Mouse (Mus musculus): ENCODE measurements at regions not wholly inside any gene's neighbourhood (a gene's known extent, or its start where the extent isn't known, plus 50 kb on each side); places are given as distances from the start of the nearest gene placed in this dataset.
"Not testable (repeated sequence)": the region's sequence is repeated elsewhere in the genome, so short reads cannot be mapped to it uniquely, and the experiment has no call there.

DNA sequence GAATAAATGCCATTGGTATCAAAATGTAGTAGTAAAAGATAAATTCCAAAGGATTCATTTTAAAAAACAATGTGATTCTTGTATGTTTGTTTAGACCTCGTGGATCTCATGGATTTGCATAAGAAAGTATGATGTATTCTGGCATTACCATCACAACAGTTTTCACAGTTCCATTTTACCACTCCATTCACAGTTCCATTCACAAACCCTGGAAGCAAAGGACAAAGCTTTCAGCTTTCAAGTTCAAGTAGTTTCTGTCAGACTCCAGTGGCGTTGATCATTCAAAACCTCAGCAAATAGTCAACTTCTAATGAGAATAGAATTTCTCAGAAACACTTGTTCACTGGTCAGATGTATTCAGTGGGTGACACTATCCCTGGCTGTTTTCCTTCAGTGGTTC is 1157.9 kb upstream of the Cntn5 start:
- no peak for ATAC-seq

DNA sequence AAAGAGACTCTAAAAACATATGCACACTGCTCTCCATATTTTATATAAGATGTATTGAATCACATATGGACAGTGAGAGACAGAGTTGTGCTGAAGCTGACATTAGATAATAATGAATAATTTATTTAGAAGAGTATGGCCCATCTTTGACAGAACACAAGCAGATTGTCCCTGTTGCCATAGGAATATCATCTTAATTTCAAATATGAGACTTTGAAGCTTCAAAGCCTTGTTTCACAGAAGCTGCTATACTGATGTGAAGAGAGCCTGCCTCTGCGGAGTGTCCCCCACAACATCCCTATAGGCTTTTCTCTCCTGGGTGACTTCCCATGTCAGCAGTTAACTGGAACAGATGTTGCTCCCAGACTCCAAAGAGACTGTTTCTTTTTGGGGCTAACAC is 1147.9 kb upstream of the Cntn5 start:
- no peak for ATAC-seq

DNA sequence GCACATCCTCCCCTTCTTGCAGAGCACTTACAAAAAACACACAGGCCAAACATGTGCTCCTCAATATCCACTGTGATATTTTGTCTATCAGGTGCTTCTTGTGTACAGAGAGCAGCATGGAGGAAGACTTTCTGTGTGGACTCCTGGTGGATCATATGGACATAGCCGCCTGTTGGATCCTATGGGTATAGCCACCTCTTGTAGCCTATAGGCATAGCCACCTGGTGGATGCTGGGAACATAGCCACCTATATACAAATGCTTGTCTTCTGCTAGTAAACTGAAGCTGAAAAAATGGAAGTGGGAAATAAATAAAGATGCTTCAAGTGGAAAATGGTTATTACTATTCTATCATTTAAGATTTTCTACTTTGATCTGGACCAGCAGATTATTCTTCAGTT is 1111.4 kb upstream of the Cntn5 start:
- ATAC-seq = no peak

DNA sequence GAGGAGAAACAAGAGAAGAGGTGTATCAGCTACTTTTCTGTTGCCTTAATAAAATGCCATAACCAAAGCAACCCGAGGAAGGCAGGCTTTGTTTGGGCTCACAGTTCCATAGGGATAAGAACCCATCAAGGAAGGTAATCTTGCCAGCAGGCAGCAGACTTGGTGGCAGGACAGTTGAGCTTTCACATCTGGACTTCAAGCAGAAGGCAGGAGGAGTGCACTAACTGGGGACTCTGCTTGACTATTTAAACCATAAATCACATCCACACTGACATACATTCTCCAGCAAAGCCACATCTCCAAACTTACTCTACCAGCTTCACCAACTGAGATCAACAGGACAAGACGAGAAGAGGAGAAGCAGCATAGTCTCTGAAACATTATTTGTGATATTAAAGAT is 1094.0 kb upstream of the Cntn5 start:
- no peak for ATAC-seq

DNA sequence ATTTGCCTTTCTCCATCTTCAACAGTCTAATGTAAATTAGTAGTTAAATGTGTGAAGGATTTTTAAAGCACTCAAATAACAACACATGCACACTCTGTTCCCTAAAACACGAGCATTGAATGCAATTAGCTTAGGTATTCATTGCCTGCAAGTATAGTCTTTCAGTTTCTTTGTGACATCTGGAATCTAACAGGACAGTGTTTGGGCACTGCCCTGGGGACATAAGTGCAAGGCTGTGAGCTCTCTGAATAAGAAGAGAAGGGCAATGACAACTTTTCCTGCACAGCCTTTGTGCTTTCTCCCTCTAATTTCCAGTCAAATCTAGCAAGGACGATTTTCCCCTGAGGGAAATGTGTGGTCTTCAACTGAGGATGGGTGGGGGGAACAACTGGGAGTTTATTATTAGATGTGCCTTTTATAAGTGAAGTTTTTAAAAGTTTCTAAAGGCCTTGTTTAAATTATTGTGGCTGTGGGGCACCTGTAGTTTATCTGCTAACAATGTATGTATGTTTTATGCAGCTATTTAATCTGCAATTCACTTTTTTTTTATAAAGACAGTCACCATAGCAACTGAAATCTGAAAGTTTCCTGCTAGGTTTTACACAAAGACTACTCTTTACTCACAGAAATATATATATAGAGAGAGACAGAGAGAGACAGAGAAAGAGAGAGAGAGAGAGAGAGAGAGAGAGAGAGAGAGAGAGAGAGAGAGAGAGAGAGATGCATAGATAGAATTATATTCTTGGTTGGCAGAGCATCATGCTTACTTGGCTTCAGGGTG is 1077.7 kb upstream of the Cntn5 start:
- ATAC-seq = no peak

DNA sequence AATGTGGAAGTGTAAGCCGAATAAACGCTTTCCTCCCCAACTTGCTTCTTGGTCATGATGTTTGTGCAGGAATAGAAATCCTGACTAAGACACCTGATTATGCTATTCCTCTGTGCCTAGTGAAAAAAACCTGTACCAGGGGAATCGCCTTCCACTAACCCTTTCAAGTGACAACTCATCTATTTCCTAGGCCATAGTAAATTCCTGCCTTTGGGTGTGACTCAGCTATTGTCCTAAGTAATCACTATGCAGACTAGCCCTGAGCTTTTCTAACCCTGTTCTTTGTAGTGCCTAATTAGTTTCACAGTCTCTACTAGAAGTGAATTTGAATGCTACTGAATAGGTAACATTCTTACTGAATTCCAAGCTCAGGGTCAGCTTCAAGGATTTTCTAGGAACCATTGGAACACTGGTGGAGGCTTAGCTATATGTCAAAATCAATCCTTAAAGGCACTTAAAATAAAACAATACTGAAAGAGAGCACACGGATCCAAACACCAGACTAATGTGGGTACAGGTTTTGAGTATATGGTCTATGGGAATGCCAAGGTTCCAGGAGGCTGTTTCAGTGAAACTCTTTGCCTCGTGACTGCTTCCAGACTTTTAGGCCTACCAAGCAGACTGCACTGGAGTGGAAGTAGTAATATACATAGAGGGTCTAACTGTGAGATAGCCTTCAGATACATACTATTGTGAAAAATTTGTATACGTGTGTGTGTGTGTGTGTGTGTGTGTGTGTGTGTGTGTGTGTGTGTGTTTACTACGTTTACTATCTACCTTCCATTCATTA is 1036.3 kb upstream of the Cntn5 start:
- ATAC-seq = not testable (repeated sequence)

DNA sequence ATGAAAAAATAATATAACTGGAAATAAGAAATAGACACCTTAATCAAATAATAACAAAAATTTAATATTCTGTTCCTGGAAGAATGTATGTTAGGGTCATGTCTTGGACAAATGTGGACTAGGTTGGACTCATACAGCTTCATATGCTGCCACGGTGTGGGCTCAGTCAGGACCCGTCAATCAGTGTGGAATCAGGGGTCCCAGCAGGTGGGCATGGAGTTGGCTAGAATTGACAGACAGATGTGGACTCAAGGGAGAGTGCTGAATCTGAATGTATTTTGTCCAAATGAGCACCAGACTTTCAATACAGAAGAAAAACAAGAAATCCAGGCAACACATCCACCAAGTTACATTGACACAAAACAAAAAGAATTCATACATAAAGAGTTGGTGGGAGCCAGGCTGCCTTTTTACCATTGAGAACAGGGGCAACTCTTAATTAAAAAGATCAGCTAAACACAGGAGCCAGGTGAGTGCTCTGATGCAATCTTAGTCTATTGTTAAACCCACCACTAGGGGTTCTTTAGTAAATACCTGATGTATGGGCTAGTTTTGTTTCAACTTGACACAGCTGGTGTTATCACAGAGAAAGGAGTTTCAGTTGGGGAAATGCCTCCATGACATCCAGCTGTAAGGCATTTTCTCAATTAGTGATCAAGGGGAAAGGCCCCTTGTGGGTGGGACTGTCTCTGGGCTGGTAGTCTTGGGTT is 1035.4 kb upstream of the Cntn5 start:
- no peak for ATAC-seq

DNA sequence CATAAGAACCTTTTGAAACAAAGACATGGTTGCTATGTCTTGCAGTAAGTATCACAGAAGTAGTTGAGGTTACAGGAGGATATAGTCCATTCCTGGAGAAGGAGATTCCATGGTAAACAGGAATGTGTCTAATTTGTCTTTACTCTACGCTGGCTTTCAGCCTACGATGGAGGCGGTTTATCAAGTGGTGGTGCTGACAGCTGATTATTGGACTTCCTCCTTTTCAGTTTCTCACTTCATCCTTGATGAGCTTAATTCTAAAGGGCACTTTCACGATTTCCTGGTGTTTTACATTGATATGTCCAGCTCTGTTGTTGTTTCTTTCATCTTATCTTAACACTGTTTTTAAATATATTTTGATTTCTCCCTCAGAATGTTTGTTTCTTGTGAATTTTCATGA is 1020.9 kb upstream of the Cntn5 start:
- no peak for ATAC-seq

DNA sequence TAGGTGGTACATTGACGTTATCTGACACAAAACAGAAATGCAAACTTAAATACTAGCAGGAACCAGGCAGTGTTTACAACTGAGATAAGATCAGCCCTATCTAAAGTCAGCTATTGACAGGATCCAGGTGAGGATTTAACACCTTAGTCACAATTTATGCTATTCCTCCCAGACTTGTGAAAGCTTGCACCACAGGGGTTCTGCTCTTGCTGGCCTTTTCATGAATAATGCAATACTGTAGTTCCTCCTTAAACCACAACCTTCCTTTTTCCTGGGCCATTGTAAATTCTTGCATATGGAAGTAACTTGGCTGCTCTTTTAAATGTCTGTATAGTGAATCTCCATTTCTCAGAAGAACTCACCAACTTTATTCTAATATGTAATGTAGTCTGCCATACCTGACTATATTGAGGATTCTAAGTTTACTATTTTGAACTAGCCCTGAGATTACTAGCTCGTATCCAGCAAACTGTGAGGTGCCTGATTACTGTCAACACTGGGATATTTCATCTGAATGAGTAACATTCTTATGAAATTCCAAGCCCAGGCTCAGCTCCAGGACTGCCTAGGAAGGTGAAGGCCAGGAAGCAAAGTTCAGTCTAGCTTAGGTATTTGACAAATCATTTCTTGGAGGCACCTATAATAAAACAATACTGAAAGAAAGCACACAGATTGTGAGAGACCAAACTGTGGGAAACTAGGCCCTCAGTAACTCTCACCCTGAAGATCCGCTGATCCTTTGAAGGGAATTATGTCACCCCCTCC is 1019.2 kb upstream of the Cntn5 start:
- ATAC-seq = not testable (repeated sequence)

DNA sequence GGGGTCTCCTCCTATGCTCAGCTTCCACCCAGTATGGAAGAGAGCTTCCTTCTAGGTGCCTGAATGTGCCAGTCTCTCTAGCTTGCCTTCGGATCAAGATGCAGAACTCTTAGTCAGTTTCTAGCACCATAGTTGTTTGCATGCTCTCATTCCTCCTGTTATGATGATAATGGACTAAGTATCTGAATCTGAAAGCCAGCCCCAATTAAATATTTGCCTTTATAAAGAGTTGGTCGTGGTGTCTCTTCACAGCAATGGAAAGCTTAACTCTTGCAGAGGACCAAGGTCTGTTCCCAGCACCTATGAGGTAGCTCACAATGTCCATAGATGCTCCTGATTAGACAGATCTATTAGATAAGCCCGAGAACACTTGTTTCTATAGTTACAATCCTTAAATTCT is 1015.7 kb upstream of the Cntn5 start:
- no peak for ATAC-seq

DNA sequence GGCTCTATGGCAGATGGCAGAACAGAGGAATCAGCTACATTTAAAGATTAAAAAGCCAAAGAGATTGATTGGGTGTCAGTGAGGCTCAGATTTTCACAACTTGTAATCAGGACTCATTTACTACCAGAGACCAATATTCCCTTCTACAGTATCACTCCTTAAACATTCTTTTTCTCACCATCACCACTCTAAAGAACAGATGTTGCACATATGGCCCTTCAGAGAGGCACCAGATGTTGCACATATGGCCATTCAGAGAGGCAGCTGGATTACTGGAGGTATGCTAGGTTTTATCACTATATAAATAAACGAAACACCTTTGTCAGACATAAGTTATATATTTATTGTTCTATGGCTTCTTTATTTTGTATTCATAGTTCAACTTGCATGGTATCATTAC is 993.7 kb upstream of the Cntn5 start:
- no peak for ATAC-seq

DNA sequence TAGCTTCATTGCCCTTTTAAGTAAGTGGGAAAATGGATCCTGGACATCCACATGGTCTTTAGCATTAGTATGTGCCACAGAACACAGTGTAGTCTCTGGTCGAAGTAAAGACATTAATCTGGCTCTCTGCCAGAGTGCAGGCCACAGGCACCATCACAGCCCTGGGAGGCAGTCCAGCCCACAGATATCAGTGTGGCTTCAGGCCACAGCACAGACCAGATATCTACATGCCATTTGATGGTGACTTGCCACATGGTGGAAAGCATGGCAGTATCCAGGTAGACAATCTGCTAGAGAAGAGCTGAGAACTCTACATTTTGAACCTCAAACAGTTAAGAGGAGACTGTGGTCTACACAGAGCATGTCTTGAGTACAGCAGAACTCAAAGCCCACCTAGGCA is 981.2 kb upstream of the Cntn5 start:
- no peak for ATAC-seq

DNA sequence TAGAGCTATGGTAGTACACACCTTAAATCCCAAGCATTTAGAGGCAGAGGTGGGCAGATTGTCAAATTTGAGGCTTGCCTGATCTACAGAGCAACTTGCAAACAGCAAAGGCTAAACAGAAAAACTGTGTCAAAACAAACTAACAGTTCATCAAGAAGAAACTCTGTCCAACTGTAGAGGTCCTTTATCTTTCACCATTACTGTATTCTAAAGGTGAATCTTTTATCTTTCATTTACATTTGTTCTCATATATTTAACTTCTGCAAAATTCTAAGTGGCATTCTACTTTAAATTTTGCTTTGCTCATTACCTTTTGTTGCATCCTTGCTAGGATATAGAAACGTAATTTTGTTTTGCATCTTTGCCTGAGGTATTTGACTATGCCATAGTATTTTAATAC is 967.5 kb upstream of the Cntn5 start:
- ATAC-seq = no peak

DNA sequence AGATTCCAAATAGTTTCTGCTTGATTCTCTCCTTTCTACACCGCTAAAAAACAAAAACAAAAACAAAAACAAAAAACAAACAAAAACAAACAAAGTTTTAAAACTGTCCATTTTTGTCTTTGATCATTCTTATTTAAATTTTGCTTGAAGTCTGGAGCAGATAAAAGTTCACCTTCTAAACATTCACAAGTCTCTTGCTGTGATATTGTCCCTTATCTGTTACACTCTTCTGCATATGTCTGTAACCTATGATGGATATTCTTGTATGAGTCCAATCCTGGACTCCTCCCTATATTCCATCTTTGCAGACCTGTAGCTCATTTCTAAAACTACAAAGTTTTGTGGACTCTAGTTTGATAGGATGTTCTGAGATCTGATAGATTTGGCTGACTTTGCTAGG is 966.9 kb upstream of the Cntn5 start:
- ATAC-seq = no peak

DNA sequence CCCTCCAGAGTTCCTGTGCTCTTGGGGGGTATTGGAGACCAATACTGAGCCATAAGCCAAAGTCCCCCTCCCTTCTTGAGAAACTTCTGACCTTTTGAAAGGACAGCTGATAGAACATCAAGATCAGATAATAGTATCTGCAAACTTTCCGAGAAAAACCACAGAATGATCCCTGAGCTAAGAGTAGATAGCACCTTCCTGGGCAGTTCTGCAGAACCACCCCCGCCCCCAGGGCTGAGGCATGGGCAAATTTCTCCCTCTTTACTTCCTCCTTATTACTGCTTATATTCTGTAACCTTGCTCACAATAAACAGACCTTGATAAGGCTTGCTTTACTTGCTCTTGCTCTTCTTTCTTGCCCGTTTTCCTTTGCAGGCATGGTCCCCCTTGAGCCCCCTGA is 944.1 kb upstream of the Cntn5 start:
- peak; percentile 47 for ATAC-seq
